Mouse (Mus musculus) gastrocnemius, postnatal 25 days (tissue): ENCODE measurements at regions not wholly inside any gene's neighbourhood (a gene's known extent, or its start where the extent isn't known, plus 50 kb on each side); places are given as distances from the start of the nearest gene placed in this dataset.

ENCODE experiments used
- DNase-seq: peaks from one replicate; pipeline ENCODE4 v3.0.0; 2022

- no peak for DNase-seq
Observed at GRCm38 (mm10) chr3:132237344-132237743, 152.3 kb downstream of the Dkk2 start.

- no peak for DNase-seq
Observed at GRCm38 (mm10) chr3:132257834-132258233, 172.7 kb downstream of the Dkk2 start.

- no peak for DNase-seq
Observed at GRCm38 (mm10) chr3:132269641-132270040, 184.5 kb downstream of the Dkk2 start.

- peak; percentile 76 for DNase-seq
Observed at GRCm38 (mm10) chr3:132274786-132275185, 189.7 kb downstream of the Dkk2 start.

GRCm38 (mm10) chr3:132277771-132278170 lies 192.7 kb downstream of the Dkk2 start:
- DNase-seq, result no peak

GRCm38 (mm10) chr3:132287714-132288113 lies 202.6 kb downstream of the Dkk2 start:
- DNase-seq, result no peak

GRCm38 (mm10) chr3:132326961-132327360 lies 241.9 kb downstream of the Dkk2 start:
- DNase-seq, result peak; percentile 19

- no peak for DNase-seq
Observed at GRCm38 (mm10) chr3:132343625-132344024, 258.5 kb downstream of the Dkk2 start.

- no peak for DNase-seq
Observed at GRCm38 (mm10) chr3:132345856-132346255, 260.8 kb downstream of the Dkk2 start.

- DNase-seq, result no peak
Observed at GRCm38 (mm10) chr3:132349602-132350001, 264.5 kb downstream of the Dkk2 start.

GRCm38 (mm10) chr3:132353204-132353603 lies 268.1 kb downstream of the Dkk2 start:
- DNase-seq, result no peak

GRCm38 (mm10) chr3:132359596-132359995 lies 270.0 kb upstream of the Gimd1 start:
- DNase-seq, result no peak

- DNase-seq, result no peak
Observed at GRCm38 (mm10) chr3:132375579-132375978, 254.0 kb upstream of the Gimd1 start.

- no peak for DNase-seq
Observed at GRCm38 (mm10) chr3:132417742-132418141, 211.9 kb upstream of the Gimd1 start.

- no peak for DNase-seq
Observed at GRCm38 (mm10) chr3:132425819-132426671, 203.6 kb upstream of the Gimd1 start.

- DNase-seq, result no peak
Observed at GRCm38 (mm10) chr3:132427244-132427643, 202.4 kb upstream of the Gimd1 start.

GRCm38 (mm10) chr3:132428148-132428547 lies 201.5 kb upstream of the Gimd1 start:
- DNase-seq, result no peak

GRCm38 (mm10) chr3:132431805-132432204 lies 197.8 kb upstream of the Gimd1 start:
- DNase-seq, result no peak

GRCm38 (mm10) chr3:132441226-132441625 lies 188.4 kb upstream of the Gimd1 start:
- no peak for DNase-seq

- DNase-seq, result no peak
Observed at GRCm38 (mm10) chr3:132453927-132454326, 175.7 kb upstream of the Gimd1 start.

GRCm38 (mm10) chr3:132462348-132462959 lies 167.2 kb upstream of the Gimd1 start:
- DNase-seq, result no peak

- no peak for DNase-seq
Observed at GRCm38 (mm10) chr3:132471070-132471469, 158.6 kb upstream of the Gimd1 start.

- no peak for DNase-seq
Observed at GRCm38 (mm10) chr3:132477768-132478167, 151.9 kb upstream of the Gimd1 start.

GRCm38 (mm10) chr3:132479275-132479674 lies 150.3 kb upstream of the Gimd1 start:
- DNase-seq, result no peak
